Mouse (Mus musculus): ENCODE data around the gene Cbwd1. TPM values are rescaled to one million over a fixed set of nuclear protein-coding genes. Genes with fewer than 3 reads are reported as not detected.

Gene Cbwd1
- polyA plus RNA-seq, 1 experiment from 2014 or later, result 12.8 TPM

DNA sequence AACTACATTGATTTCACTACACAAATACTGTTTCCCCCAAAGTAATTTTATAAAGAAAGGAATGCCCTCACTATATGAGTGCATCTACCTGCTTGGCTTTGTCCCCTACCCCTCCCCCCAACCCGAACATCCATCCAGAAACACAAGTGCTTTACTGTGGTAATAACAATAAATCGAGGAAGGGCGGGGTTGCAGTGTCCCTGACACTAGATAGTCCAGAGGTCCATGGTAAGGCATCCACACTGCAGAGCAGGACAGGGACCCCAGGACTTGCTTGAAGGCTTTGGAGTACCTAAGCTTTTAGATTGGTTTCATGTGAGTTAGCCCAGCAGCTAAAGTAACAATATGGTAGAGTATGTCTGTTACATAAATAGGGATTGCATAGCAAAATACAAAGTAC is 59.7 kb downstream of the Cbwd1 start:
- no peaks in the 10 kb centered on the region for H3K4me1 ChIP-seq (replicated peaks; ENCODE audit: control insufficient read depth, insufficient read depth)
- 12% methylated on average over 3 of the region's 3 CpGs for WGBS
- DNase-seq (ENCODE audit: low spot score) (peak; percentile 7), ATAC-seq (ENCODE audit: low FRiP score, low TSS enrichment) (no peak)
- no peak overlapping the region for H3K9ac ChIP-seq (ENCODE audit: low read length)
- peaks cover 24% of the 10 kb centered on the region for H3K27me3 ChIP-seq (ENCODE audit: control insufficient read depth, insufficient read depth, low read length)
- H3K36me3 ChIP-seq (ENCODE audit: control insufficient read depth, insufficient read depth, low read length), result no peaks in the 10 kb centered on the region
- TF ChIP-seq EP300 (optimal IDR thresholded peaks at IDR 0.05) (no peak), CTCF (IDR thresholded peaks at IDR 0.05; ENCODE audit: low read depth) (no peak)
- H3K4me2 ChIP-seq (replicated peaks; ENCODE audit: low read depth), result no peak overlapping the region
- no peak overlapping the region for H3K4me3 ChIP-seq (ENCODE audit: low read depth, low read length)
- no peak overlapping the region for H3K27ac ChIP-seq (replicated peaks)
- H3K9me3 ChIP-seq (ENCODE audit: control insufficient read depth, low read length), result no peaks in the 10 kb centered on the region

DNA sequence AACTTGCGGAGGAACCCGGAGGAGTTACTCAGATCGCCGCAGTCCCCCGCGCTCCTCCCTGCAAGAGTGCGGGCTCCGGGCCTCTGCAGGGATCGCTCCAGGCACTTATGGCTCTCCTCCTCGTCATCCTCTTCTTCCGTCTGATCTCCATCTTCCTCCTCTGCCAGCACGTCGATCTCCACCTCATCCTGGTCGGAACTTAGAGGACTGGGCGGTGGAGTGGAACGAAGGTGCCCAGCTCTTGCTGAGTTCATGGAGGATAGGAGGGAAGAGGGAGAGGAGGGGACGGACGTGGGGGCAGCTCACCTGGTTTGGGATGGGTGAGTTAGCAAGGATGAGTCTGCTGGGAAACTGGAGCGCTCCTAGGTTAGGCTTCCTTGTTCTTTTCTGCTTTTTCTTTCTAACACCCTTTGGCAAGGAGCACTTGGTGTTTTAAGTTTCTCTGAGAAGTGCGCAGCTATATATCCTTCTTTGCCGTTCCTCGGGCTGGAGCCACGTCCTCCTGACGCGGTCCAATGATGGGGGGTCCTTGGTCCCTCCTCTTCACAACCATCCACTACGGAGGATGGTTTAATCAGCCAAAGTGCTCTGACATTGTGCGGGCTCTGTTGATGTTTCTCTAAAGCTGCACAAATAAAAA is 60.7 kb downstream of the Cbwd1 start, which contains the start of gene Foxd4:
Gene Foxd4 (minus strand): TSS at position 617 of the 640 bp plus-strand sequence.
- peak within 1 kb of the TSS; percentile 25 for H3K4me3 ChIP-seq (ENCODE audit: low read depth, low read length)
- ATAC-seq (ENCODE audit: low FRiP score, low TSS enrichment) (no peak), DNase-seq (ENCODE audit: low spot score) (peak; percentile 13)
- H3K36me3 ChIP-seq (ENCODE audit: control insufficient read depth, insufficient read depth, low read length), result no peaks in the 10 kb centered on the region
- H3K4me1 ChIP-seq (replicated peaks; ENCODE audit: control insufficient read depth, insufficient read depth), result no peaks in the 10 kb centered on the region
- H3K4me2 ChIP-seq (replicated peaks; ENCODE audit: low read depth), result peak within 1 kb of the TSS; percentile 44
- H3K27me3 ChIP-seq (ENCODE audit: control insufficient read depth, insufficient read depth, low read length), result peaks cover 26% of the 10 kb centered on the region
- H3K9me3 ChIP-seq (ENCODE audit: control insufficient read depth, low read length), result no peaks in the 10 kb centered on the region
- H3K27ac ChIP-seq (replicated peaks), result no peak within 1 kb of the TSS
- TF ChIP-seq CTCF (IDR thresholded peaks at IDR 0.05; ENCODE audit: low read depth), result no peak
- TF ChIP-seq EP300 (optimal IDR thresholded peaks at IDR 0.05), result no peak
- no peak within 1 kb of the TSS for H3K9ac ChIP-seq (ENCODE audit: low read length)
- 1% methylated on average over 25 of the region's 27 CpGs for WGBS

DNA sequence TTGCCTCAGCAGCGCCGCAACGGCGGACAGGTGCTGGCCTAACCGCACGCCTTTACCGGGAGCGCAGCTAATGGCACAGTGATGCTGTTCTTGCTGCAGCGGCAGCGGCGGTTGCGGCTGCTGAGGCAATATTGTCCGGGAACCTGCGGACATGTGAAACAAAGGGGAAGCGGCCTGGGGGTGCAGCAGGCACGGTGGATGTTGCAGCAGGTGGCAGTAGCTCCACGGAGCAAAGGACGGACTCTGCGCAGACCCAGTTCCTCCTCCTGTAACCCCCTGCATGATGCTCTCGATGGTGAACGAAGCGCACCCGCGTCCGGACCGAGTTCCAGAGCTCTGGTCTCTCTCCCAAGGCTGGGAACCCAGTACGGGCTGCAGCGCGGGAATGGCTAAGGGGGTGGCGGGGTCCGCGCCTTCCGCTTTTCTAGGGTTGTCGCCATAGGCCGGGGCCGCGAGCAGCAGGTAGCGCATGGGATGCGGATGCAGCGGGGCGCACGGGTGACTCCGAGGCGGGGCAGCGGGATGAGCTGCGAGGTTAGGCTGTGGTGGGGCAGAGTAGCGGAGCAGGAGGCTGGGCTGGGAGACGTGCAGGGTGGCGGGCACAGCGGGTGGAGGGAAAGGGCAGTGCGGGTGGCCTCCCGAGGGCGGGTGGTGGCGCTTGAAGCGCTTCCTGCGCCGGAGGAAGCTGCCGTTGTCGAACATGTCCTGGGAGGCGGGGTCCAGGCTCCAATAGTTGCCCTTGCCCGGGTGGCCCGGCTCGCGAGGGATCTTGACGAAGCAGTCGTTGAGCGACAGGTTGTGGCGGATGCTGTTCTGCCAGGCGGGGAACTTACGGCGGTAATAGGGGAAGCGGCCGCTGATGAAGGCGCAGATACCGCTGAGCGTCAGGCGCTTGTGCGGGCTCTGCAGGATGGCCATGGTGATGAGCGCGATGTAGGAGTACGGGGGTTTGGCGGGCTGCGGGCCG is 61.5 kb downstream of the Cbwd1 start:
- DNase-seq (ENCODE audit: low spot score), result peak; percentile 21
- peak; percentile 40; the same call in 1 of the 2 replicates for ATAC-seq (ENCODE audit: low FRiP score, low TSS enrichment)

DNA sequence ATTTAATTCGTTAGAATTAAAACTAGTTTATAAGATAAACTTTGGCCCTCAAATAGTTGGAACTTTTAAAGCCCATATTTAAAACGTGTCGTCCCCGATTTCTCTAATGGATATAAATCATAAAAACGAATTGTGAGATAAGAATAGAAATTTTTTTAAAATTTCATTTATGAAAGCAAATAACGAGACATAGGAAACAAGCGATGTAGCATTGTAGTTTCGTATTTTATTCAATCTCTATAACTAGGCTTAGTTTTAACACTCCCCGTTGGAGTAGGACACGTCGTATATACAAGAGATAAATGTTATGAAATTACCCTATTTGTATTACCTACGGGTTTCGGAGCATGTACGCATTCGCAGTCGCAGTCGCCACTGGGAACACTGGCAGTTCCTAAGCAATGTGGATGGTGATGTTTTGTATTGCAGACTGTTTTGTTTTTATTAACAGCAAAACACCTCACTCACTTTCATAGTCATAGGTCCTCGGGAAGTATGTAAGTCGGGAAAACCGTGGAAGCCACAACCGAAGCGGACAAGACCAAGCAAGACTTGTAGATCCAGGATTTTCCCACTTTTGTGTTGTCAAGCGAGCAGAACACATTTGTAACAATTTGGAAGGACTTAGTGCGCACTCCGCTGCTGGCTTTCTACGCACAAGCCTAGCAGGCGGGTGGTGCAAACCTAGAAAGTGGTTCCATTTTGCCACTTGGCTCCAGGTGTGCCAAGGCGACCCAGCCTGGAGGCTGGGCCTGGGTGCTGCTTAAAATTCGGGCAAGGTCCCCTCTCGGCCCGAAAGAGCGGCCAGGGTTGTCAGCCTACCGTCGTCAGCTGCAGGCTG is 62.5 kb downstream of the Cbwd1 start:
- H3K4me1 ChIP-seq (replicated peaks; ENCODE audit: control insufficient read depth, insufficient read depth), result no peaks in the 10 kb centered on the region
- H3K4me3 ChIP-seq (ENCODE audit: low read depth, low read length), result no peak overlapping the region
- 0 out of 2 replicates have a peak overlapping the region, but pooled peaks have one; percentile 44 for H3K4me2 ChIP-seq (replicated peaks; ENCODE audit: low read depth)
- no peaks in the 10 kb centered on the region for H3K36me3 ChIP-seq (ENCODE audit: control insufficient read depth, insufficient read depth, low read length)
- no peak for ATAC-seq (ENCODE audit: low FRiP score, low TSS enrichment)
- DNase-seq (ENCODE audit: low spot score), result peak; percentile 19
- no peaks in the 10 kb centered on the region for H3K9me3 ChIP-seq (ENCODE audit: control insufficient read depth, low read length)
- no peak overlapping the region for H3K9ac ChIP-seq (ENCODE audit: low read length)
- no peak overlapping the region for H3K27ac ChIP-seq (replicated peaks)
- WGBS, result 5% methylated on average over 34 of the region's 34 CpGs
- peaks cover 28% of the 10 kb centered on the region for H3K27me3 ChIP-seq (ENCODE audit: control insufficient read depth, insufficient read depth, low read length)
- TF ChIP-seq CTCF (IDR thresholded peaks at IDR 0.05; ENCODE audit: low read depth), result no peak
- TF ChIP-seq EP300 (optimal IDR thresholded peaks at IDR 0.05), result no peak

More for the DNA sequence above, 61.5 kb downstream of the Cbwd1 start:
- Histone ChIP-seq H3K4me3 (ENCODE audit: low read depth, low read length) (peak overlapping the region; percentile 25), H3K9ac (ENCODE audit: low read length) (no peak overlapping the region), H3K27ac (replicated peaks) (no peak overlapping the region), H3K9me3 (ENCODE audit: control insufficient read depth, low read length) (no peaks in the 10 kb centered on the region), H3K36me3 (ENCODE audit: control insufficient read depth, insufficient read depth, low read length) (no peaks in the 10 kb centered on the region), H3K4me1 (replicated peaks; ENCODE audit: control insufficient read depth, insufficient read depth) (no peaks in the 10 kb centered on the region), H3K27me3 (ENCODE audit: control insufficient read depth, insufficient read depth, low read length) (peaks cover 28% of the 10 kb centered on the region), H3K4me2 (replicated peaks; ENCODE audit: low read depth) (peak overlapping the region; percentile 44)
- WGBS, result 1% methylated on average over 69 of the region's 84 CpGs
- TF ChIP-seq EP300 (optimal IDR thresholded peaks at IDR 0.05), result no peak
- TF ChIP-seq CTCF (IDR thresholded peaks at IDR 0.05; ENCODE audit: low read depth), result no peak

DNA sequence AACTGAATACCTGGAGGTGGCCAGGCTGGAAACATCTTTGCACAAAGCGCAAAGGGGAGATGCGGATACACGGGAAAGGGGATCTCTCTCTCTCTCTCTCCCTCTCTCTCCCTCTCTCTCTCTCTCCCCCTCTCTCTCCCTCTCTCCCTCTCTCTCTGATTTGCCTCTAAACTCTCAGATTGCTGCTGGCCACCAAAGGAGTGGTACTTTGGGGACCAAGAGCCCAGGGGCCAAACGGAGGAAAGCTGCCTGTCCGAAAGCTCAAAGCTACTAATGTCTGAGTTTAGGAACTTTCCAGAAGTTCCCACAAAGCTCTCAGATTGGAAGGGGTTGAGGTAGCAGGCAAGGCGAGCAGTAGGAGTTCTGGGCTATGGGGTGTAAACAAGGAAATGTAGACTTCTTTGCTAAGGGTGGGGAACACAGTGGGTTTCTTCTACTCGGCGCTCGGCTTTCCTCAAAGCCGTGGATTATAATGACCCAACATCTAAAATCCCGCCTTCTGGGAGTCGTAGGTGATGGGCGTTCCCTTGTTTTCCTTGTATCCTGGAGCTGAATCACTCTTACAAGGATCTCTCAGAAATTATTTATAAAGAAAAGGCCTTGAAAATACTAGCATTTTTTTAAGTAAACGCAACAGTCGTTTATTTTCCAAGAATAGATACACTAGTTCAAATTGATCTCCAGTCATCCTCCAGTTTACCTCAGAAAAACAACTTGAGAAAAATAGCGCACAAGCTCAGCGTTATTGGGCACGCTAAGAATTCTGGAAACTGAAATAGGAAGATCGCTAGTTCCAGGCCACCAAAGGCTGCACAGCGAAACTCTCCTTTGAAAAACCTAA is 63.3 kb downstream of the Cbwd1 start:
- no peak for ATAC-seq (ENCODE audit: low FRiP score, low TSS enrichment)
- Histone ChIP-seq H3K9ac (ENCODE audit: low read length) (no peak overlapping the region), H3K36me3 (ENCODE audit: control insufficient read depth, insufficient read depth, low read length) (no peaks in the 10 kb centered on the region), H3K4me1 (replicated peaks; ENCODE audit: control insufficient read depth, insufficient read depth) (no peaks in the 10 kb centered on the region), H3K4me2 (replicated peaks; ENCODE audit: low read depth) (no peak overlapping the region), H3K27me3 (ENCODE audit: control insufficient read depth, insufficient read depth, low read length) (peaks cover 28% of the 10 kb centered on the region), H3K9me3 (ENCODE audit: control insufficient read depth, low read length) (no peaks in the 10 kb centered on the region), H3K27ac (replicated peaks) (no peak overlapping the region), H3K4me3 (ENCODE audit: low read depth, low read length) (no peak overlapping the region)
- TF ChIP-seq EP300 (optimal IDR thresholded peaks at IDR 0.05), result no peak
- no peak for TF ChIP-seq CTCF (IDR thresholded peaks at IDR 0.05; ENCODE audit: low read depth)
- DNase-seq (ENCODE audit: low spot score), result no peak
- WGBS, result 5% methylated on average over 20 of the region's 20 CpGs

Data from stomach, postnatal 0 days (tissue).